Mouse (Mus musculus): Measurements from ENCODE around the gene Psmb6. TPM values are rescaled to one million over a fixed set of nuclear protein-coding genes. Genes with fewer than 3 reads are reported as not detected.

Gene Psmb6
- polyA plus RNA-seq, 1 experiment, result 658 TPM

- Histone ChIP-seq H3K79me3 (ENCODE audit: low read depth) (no peaks in the 10 kb centered on the region), H3K79me2 (ENCODE audit: control insufficient read depth, insufficient read depth) (no peaks in the 10 kb centered on the region), H3K4me3 (ENCODE audit: insufficient read depth, poor library complexity, severe bottlenecking) (peak overlapping the region; percentile 41), H3K27me3 (ENCODE audit: control insufficient read depth, insufficient read depth, insufficient read length) (no peaks in the 10 kb centered on the region), H3K36me3 (ENCODE audit: control insufficient read depth, insufficient read depth) (no peaks in the 10 kb centered on the region), H3ac (ENCODE audit: control insufficient read depth, insufficient read length, low read depth) (peak overlapping the region; percentile 41)
- TF ChIP-seq CTCF (IDR thresholded peaks at IDR 0.05; ENCODE audit: control insufficient read depth, insufficient read depth, insufficient read length) (no peak), MAX (IDR thresholded peaks at IDR 0.05) (no peak), FOSL1 (IDR thresholded peaks at IDR 0.05; ENCODE audit: insufficient read depth, low read length, poor library complexity, severe bottlenecking) (no peak), CEBPB (IDR thresholded peaks at IDR 0.05; ENCODE audit: low read depth) (no peak)
Observed at GRCm38 (mm10) chr11:70539423-70539822, 14.3 kb downstream of the Psmb6 start.

GRCm38 (mm10) chr11:70539877-70540587 is 14.9 kb downstream of the Psmb6 start, which contains the start of gene Pld2:
Gene Pld2 (plus strand): TSS chr11:70540064.
- Histone ChIP-seq H3K36me3 (ENCODE audit: control insufficient read depth, insufficient read depth) (no peaks in the 10 kb centered on the region), H3ac (ENCODE audit: control insufficient read depth, insufficient read length, low read depth) (peak within 1 kb of the TSS; percentile 80), H3K27me3 (ENCODE audit: control insufficient read depth, insufficient read depth, insufficient read length) (no peaks in the 10 kb centered on the region), H3K79me3 (ENCODE audit: low read depth) (no peaks in the 10 kb centered on the region), H3K4me3 (ENCODE audit: insufficient read depth, poor library complexity, severe bottlenecking) (peak within 1 kb of the TSS; percentile 41), H3K79me2 (ENCODE audit: control insufficient read depth, insufficient read depth) (no peaks in the 10 kb centered on the region)
- TF ChIP-seq MAX (IDR thresholded peaks at IDR 0.05), result peak; percentile 48
- peak; percentile 76 for TF ChIP-seq CTCF (IDR thresholded peaks at IDR 0.05; ENCODE audit: control insufficient read depth, insufficient read depth, insufficient read length)
- TF ChIP-seq MYOD1 (IDR thresholded peaks at IDR 0.05; ENCODE audit: control insufficient read depth, insufficient read length, low read depth), result peak; percentile 40
- TF ChIP-seq USF1 (IDR thresholded peaks at IDR 0.05; ENCODE audit: low read depth), result no peak

DNA sequence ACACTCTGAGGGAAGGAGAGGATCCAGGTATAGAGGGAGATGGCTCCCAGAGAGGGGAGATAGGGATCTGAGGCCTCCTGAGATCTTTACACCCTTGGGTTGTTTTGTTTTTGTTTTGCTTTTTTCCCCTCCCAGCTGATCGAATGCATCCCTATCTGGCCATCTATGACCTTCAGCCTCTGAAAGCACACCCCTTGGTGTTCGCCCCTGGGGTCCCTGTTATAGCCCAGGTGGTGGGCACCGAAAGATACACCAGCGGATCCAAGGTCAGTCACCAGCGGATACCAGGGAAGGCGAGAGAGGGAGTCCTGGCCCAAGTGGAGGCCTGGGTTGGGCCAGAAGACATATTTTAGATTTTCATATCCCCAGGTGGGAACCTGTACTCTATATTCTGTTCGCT is 15.8 kb downstream of the Psmb6 start:
- H3K27me3 ChIP-seq (ENCODE audit: control insufficient read depth, insufficient read depth, insufficient read length), result no peaks in the 10 kb centered on the region

GRCm38 (mm10) chr11:70541415-70541814 is 16.2 kb downstream of the Psmb6 start:
- Histone ChIP-seq H3K4me3 (ENCODE audit: insufficient read depth, poor library complexity, severe bottlenecking) (no peak overlapping the region), H3ac (ENCODE audit: control insufficient read depth, insufficient read length, low read depth) (no peak overlapping the region), H3K79me2 (ENCODE audit: control insufficient read depth, insufficient read depth) (no peaks in the 10 kb centered on the region), H3K27me3 (ENCODE audit: control insufficient read depth, insufficient read depth, insufficient read length) (no peaks in the 10 kb centered on the region), H3K36me3 (ENCODE audit: control insufficient read depth, insufficient read depth) (no peaks in the 10 kb centered on the region), H3K79me3 (ENCODE audit: low read depth) (no peaks in the 10 kb centered on the region)
- TF ChIP-seq USF1 (IDR thresholded peaks at IDR 0.05; ENCODE audit: low read depth), result no peak
- no peak for TF ChIP-seq MYOD1 (IDR thresholded peaks at IDR 0.05; ENCODE audit: control insufficient read depth, insufficient read length, low read depth)
- no peak for TF ChIP-seq MAX (IDR thresholded peaks at IDR 0.05)
- TF ChIP-seq CTCF (IDR thresholded peaks at IDR 0.05; ENCODE audit: control insufficient read depth, insufficient read depth, insufficient read length), result no peak
- no peak for TF ChIP-seq MYOG (IDR thresholded peaks at IDR 0.05; ENCODE audit: control insufficient read depth, extremely low read depth, insufficient read length)
- TF ChIP-seq FOSL1 (IDR thresholded peaks at IDR 0.05; ENCODE audit: insufficient read depth, low read length, poor library complexity, severe bottlenecking), result no peak
- TF ChIP-seq CEBPB (IDR thresholded peaks at IDR 0.05; ENCODE audit: low read depth), result no peak

More for the DNA sequence above, 15.8 kb downstream of the Psmb6 start:
- Histone ChIP-seq H3K79me2 (ENCODE audit: control insufficient read depth, insufficient read depth) (no peaks in the 10 kb centered on the region), H3ac (ENCODE audit: control insufficient read depth, insufficient read length, low read depth) (no peak overlapping the region), H3K79me3 (ENCODE audit: low read depth) (no peaks in the 10 kb centered on the region), H3K4me3 (ENCODE audit: insufficient read depth, poor library complexity, severe bottlenecking) (no peak overlapping the region), H3K36me3 (ENCODE audit: control insufficient read depth, insufficient read depth) (no peaks in the 10 kb centered on the region)
- TF ChIP-seq USF1 (IDR thresholded peaks at IDR 0.05; ENCODE audit: low read depth) (no peak), MYOG (IDR thresholded peaks at IDR 0.05; ENCODE audit: control insufficient read depth, extremely low read depth, insufficient read length) (no peak), MYOD1 (IDR thresholded peaks at IDR 0.05; ENCODE audit: control insufficient read depth, insufficient read length, low read depth) (no peak), FOSL1 (IDR thresholded peaks at IDR 0.05; ENCODE audit: insufficient read depth, low read length, poor library complexity, severe bottlenecking) (no peak), CEBPB (IDR thresholded peaks at IDR 0.05; ENCODE audit: low read depth) (no peak), CTCF (IDR thresholded peaks at IDR 0.05; ENCODE audit: control insufficient read depth, insufficient read depth, insufficient read length) (no peak)

GRCm38 (mm10) chr11:70544496-70544895 is 19.3 kb downstream of the Psmb6 start:
- TF ChIP-seq MYOD1 (IDR thresholded peaks at IDR 0.05; ENCODE audit: control insufficient read depth, insufficient read length, low read depth) (no peak), USF1 (IDR thresholded peaks at IDR 0.05; ENCODE audit: low read depth) (no peak), FOSL1 (IDR thresholded peaks at IDR 0.05; ENCODE audit: insufficient read depth, low read length, poor library complexity, severe bottlenecking) (no peak)

DNA sequence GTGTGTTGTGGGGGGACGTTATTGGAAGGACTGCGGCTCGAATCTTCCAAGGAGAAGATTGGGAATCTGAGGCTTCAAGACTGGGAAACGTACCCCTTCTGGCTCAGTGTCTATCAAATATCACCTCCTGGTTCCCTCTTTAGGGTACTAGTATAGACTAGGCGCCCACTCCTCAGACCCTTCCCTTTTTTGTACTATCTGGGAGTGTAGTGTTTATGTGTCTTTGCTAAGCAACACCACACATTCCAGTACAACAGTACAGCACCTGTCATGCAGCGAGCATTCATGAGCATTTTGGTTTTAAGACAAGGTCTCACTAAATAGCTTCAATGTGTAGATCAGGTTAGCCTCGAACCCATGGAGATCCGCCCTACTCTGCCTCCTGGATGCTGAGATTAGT is 26.4 kb downstream of the Psmb6 start:
- Histone ChIP-seq H3K27me3 (ENCODE audit: control insufficient read depth, insufficient read depth, insufficient read length) (no peaks in the 10 kb centered on the region), H3K79me3 (ENCODE audit: low read depth) (no peaks in the 10 kb centered on the region), H3K36me3 (ENCODE audit: control insufficient read depth, insufficient read depth) (no peaks in the 10 kb centered on the region), H3K4me3 (ENCODE audit: insufficient read depth, poor library complexity, severe bottlenecking) (no peak overlapping the region), H3K79me2 (ENCODE audit: control insufficient read depth, insufficient read depth) (no peaks in the 10 kb centered on the region), H3ac (ENCODE audit: control insufficient read depth, insufficient read length, low read depth) (no peak overlapping the region)
- TF ChIP-seq MAX (IDR thresholded peaks at IDR 0.05) (no peak), CTCF (IDR thresholded peaks at IDR 0.05; ENCODE audit: control insufficient read depth, insufficient read depth, insufficient read length) (no peak), FOSL1 (IDR thresholded peaks at IDR 0.05; ENCODE audit: insufficient read depth, low read length, poor library complexity, severe bottlenecking) (no peak), USF1 (IDR thresholded peaks at IDR 0.05; ENCODE audit: low read depth) (no peak), MYOD1 (IDR thresholded peaks at IDR 0.05; ENCODE audit: control insufficient read depth, insufficient read length, low read depth) (no peak), CEBPB (IDR thresholded peaks at IDR 0.05; ENCODE audit: low read depth) (no peak), MYOG (IDR thresholded peaks at IDR 0.05; ENCODE audit: control insufficient read depth, extremely low read depth, insufficient read length) (no peak)

More at GRCm38 (mm10) chr11:70544496-70544895, 19.3 kb downstream of the Psmb6 start:
- Histone ChIP-seq H3K36me3 (ENCODE audit: control insufficient read depth, insufficient read depth) (no peaks in the 10 kb centered on the region), H3K4me3 (ENCODE audit: insufficient read depth, poor library complexity, severe bottlenecking) (no peak overlapping the region), H3K79me2 (ENCODE audit: control insufficient read depth, insufficient read depth) (no peaks in the 10 kb centered on the region), H3ac (ENCODE audit: control insufficient read depth, insufficient read length, low read depth) (no peak overlapping the region), H3K79me3 (ENCODE audit: low read depth) (no peaks in the 10 kb centered on the region), H3K27me3 (ENCODE audit: control insufficient read depth, insufficient read depth, insufficient read length) (no peaks in the 10 kb centered on the region)

Data from C2C12 (cell line).